Mouse (Mus musculus): ENCODE data around the gene St8sia1. TPM values are rescaled to one million over a fixed set of nuclear protein-coding genes. Genes with fewer than 3 reads are reported as not detected.

Gene St8sia1
- total RNA-seq, 4 experiments from 2014 or later: 37.2 to 46.1 (median 37.9) TPM

DNA sequence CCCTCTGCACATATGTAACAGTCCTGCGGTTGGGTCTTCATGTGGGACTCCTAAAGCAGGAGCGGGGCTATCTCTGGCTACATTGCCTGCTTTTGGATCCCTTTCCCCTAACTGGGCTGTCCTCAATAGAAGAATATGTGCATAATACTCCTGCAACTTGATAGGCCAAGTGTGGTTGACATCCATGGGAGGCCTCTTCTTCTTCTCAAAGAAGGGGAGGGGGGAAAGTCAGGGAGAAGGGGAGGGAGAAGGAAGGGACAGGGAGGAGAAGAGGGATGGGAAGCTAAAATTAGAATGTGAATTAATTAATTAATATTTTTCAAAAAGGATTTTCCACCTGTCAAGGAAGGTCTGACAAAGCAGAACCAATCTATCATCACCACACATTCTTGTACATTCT lies 97.2 kb downstream of the St8sia1 start:
- DNase-seq (ENCODE audit: low spot score in 2 of 2): no peak

DNA sequence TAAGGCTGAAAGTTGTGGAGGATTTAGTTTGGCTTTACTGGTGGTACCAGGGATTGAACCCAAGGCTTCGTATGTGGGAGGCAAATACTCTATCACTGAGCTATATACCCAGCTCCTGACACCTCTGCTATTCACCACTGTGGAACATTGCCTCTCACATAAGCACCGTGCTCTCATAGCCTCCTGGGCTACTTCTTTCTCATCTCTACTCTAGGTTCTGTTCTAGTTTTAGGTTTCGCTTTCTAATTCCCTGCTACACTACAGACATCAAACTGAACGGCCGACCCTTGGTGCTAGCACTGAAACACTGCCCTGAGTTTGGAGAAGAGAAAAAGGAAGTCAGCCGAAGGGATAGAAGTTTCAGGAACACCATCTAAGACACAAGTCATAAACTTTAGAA lies 99.1 kb downstream of the St8sia1 start:
- DNase-seq (ENCODE audit: low spot score in 2 of 2): no peak

DNA sequence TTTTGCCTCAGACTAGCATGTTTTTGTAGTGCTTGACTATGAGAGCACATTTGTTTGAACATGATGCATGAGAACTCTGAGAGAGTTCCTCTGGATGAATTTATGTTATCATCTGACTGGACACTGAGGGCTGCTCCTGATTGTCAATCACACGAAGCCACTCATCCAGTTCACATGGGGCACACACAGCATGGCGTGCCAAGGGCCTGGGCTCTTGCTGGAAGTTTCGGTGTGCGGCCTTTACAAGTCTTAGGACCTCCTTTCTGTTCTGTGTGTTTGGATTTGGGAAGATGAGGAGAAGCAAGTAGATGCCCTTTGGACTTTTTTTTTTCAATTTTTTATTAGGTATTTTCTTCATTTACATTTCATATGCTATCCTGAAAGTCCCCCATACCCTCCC lies 100.4 kb downstream of the St8sia1 start:
- no peak for DNase-seq (ENCODE audit: low spot score in 2 of 2)

DNA sequence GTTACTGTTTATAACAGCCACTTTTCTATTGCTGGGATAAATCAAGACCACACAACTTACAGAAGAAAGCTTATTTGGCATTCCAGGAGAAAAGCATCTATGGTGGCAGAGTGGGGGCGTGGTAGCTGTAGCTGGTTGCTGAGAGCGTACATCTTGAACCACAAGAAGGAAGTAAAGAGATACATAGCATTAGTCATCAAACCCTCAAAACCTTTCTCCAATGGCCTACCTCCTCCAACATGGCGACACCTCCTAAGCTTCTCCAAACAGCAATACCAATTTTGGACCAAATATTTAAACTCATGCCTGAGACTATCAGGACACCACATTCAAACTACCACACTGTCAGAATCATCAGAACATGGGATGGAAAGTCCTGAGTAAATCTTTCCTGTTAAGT lies 102.0 kb downstream of the St8sia1 start:
- DNase-seq (ENCODE audit: low spot score in 2 of 2): no peak

DNA sequence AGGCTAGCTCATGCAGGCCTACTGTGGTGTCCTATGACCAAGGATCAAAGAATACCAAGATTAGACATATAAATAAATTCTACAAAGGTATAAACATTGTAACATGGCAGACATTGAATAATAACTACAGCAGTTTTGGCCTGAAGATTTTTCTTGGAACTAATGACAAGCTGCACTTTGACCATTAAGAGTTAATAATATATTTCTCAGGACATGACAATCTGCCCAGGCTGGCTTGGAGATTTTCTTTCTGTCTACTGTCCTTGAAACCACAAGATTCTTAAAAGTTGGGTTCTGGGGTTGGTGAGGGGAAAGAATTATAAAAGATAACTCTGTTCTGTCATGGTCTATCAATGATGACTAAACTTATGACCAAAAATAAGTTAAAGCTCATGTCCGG lies 103.9 kb downstream of the St8sia1 start:
- no peak for DNase-seq (ENCODE audit: low spot score in 2 of 2)

DNA sequence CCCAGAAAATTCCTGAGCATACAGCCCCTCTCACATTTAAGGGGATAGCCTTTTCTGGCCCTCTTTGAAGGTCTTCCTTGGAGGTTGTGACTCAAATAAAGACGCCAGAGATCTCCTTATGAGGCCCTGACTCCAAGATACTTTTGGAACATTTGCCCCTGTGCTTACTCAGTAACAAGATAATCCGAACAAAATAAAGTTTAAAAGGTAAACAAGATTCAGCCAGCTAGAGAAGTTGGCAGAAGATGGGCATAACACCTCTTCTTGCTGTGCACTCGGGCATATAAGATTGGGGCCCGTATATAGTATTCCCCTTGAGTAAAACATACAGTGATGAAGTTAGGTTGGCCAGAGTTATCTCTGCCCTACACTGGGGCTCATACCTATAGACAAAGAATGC lies 104.3 kb downstream of the St8sia1 start:
- no peak for DNase-seq (ENCODE audit: low spot score in 2 of 2)

DNA sequence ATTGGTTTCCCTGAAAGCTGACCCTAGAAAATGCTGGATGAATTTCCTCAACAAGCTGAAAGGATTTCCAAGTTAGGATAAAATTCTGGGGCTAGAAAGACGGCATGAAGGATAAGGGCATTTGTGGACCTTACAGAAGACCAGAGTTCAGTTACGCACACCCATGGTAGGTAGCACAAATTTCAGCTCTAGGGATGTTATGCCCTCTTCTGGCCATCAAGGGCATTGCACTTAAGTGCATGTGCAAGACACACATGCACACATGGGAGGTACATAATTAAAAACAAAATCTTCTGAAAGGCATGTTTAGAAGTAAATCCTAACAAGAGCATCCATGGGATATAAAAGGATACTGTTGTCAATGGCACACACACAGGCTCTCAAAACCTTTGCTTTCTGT lies 105.3 kb downstream of the St8sia1 start:
- no peak for DNase-seq (ENCODE audit: low spot score in 2 of 2)

DNA sequence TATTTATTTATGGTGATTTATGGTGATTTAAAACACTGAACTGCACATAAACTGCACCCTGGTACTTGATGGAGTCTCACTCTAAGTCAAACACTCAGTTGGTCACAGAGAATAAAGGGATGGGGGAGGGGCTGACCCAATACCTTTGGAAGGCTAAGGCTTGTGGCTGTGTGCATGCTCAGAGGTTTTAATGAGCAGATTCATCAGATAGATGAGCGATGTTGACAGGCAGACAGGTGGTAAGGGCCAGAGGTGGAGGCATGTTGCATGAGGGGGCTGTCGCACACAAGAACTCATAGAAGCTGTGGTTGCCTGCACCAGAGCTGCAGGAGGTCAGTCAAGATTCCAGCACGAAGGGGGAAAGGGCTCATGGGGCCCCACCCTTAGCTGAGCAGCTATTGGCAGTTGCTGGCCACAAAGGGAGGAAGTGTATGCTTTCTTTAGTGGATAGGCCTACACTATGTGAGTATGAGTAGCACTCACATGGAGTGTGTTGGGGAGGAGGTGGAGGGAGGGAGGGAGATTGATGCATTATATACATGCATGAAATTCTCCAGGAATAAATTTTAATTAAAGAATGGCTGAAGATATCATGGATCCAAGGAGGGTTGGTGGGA lies 107.9 kb downstream of the St8sia1 start:
- DNase-seq (ENCODE audit: low spot score in 2 of 2): no peak

DNA sequence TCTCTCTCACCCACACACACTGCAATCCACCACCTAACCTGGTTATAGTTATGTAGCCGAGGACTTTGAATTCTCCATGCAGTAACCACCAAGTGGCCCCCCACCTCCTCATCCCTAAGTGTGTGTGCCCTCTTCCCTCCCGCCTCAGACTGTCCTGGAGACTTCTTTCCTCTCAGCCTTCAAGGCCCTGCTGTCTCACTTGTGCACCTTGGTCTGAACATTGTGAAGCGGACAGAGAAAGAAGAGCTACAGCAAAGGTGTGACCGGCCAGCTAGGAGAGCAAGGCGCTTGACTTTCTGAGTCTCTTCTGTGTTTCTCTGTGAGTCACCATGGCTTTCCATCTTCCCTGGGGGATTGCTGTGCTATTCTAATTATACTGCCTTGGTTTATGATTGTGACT lies 108.5 kb downstream of the St8sia1 start:
- no peak for DNase-seq (ENCODE audit: low spot score in 2 of 2)

DNA sequence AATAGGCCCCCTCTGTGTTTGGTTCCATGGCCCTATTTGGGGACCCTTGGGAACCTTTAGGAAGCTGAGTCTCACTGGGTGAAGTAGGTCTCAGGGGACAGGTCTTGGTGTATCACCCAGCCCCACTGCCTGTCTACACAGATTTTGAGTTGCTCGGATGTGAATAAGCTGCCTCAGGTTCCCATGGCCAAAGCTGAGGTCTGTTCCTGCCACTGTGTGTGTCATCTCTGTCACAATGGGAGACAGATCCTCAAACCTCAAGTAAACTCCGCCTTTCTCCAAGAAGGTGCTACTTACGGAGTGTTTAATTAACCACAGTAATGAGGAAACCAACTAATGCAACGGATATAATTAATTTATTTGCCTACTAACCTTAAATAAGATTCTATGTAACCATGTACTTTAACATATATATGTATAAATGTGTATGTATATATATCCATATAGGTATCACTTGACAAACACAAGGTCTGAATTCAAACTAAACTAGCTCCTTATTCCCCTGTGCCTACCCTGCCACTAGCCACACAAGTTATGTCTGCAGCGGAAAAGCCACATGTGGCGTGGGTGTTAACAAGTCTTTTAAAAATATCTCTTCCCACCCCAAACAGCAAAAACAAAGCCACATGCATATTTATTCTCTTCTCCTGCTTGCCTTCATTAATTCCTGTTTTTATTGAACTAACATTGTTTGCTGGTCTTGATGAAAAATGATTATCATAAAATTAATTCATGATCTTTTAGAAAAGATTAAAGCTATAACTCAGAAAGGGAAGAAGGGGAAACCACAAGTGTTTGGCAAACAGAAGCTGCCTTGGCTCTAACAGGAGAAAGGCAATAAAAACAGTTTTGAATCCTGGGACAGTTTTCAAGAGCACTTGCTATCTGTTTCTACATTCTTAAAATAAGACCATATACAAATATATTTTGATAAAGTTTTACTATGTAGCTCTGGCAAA lies 111.6 kb downstream of the St8sia1 start:
- no peak for DNase-seq (ENCODE audit: low spot score in 2 of 2)

DNA sequence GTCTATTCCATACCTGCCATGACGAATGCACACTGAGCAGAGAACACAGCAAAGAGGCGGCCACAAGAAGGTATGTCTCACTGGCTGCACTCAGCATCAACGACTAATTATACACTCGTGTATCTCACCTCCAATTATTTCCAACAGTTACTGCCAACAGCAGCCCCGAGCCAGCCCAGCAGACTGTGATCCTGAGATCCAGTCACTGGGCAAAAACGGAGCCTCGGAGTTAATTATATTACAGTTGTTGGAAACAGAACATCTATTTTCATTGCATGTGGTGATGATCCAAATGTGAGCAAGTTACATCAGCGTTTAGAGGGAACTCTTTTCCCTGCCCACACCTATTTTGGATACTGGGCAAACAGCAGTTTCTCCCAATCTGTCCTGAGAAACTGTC lies 113.8 kb downstream of the St8sia1 start:
- no peak for DNase-seq (ENCODE audit: low spot score in 2 of 2)

DNA sequence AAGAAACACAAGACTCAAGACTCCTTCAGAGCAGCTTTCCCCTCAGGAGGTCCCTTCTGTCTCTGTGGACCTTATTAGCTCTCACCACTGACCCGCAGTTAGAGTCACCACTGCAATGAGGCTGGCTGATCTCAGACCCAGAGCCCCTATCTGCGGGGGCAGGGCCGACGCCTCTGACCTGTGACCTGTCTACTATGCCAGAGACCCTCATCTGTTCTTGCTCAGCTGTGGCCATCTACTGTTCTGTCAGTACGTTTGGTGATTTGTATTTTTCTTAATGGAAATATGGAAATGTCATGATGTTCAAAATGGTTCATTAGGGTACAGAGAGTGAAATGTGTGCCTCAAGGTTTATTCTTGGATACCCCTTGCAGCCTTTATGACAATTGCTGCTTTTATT lies 114.9 kb downstream of the St8sia1 start:
- no peak for DNase-seq (ENCODE audit: low spot score in 2 of 2)

DNA sequence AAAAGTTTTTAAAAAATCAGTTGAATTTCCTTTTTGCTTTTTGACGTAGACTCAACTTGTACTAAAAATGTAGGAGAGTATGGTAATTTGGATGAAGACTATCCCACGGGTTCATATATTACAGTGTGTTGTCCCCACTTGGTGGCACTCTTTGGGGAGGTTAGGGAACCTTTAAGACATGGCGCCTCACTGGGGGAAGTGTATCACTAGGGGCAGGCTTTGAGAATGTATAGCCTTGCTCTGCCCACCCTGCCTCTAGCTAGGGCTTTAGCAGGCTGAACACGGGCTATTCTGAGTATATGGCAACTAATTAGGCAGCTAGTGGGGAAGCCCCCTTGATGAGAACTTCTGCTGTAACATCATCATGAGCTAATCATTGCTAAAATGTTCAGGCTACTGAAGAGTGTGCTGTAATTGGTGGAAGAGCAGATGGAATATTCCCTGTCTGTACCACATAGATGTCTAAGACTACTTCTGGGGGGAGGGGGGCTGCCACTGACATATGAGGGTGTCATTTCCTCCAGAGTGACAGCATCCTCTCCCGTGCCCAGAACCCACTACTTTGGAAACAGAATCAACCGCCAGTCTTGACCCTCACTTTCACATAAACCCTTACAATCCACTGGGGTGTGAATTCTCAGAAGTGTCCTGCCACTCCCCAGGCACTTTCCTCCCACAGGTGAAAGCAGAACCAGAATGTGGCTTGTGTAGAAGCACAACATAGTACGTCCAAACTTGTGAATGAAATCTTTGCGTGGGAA lies 116.2 kb downstream of the St8sia1 start:
- DNase-seq (ENCODE audit: low spot score in 2 of 2): no peak

DNA sequence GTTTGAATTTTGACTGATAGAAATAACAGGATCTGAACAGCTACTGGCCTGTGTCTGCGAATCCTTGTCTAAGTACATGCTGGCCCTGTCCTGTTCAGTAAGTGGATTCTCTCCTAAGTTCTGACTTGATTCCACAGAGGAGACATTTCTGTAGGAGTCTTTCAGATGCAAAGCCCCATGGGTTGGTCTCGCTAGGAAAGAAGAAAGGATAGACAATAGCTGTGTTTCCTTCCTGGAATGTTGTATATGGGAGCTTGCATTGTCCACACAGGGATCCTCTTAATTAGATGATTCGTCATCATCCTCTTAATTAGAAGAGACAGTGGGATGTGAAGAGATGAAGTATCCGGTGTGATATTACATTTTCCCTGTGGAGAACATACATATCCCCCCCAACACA lies 117.4 kb downstream of the St8sia1 start:
- no peak for DNase-seq (ENCODE audit: low spot score in 2 of 2)

DNA sequence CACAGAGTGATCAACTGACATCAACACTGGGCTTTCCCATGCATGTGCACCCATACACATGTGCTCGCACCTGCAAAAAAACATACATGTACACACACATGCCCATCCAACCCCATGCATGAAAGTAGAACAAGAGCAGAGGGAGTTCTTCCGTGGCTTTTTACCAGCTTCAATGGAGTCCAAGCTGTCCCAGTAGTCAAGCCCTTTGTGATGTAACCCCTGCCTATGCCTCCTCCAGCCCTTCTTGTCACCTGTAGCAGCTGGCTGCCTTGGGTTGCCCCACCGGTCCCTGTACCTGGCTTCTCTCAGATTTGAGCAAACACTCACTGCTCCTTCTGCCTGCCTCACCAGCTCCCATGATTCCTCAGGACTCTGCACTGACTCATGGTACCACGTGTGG lies 119.2 kb downstream of the St8sia1 start:
- no peak for DNase-seq (ENCODE audit: low spot score in 2 of 2)

DNA sequence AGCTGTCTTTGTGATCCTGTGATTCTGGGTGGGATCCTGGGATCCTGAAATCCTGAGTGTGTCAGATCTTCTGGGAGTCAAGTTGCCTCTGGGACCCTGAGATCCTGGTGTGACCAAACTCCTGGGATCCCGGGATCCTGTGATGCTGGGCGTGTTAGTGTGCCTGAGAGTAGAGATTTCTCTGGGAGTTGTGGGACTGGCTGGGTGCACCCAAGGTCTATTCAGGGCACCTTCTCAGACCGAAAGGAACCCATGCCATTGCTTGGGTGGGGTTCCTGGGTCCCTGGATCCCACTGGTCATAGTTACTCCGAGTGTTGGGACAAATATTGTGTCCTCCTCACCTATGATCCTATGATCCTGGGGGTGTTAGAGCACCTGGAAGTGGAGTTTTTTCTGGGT lies 120.2 kb downstream of the St8sia1 start:
- DNase-seq (ENCODE audit: low spot score in 2 of 2): no peak

DNA sequence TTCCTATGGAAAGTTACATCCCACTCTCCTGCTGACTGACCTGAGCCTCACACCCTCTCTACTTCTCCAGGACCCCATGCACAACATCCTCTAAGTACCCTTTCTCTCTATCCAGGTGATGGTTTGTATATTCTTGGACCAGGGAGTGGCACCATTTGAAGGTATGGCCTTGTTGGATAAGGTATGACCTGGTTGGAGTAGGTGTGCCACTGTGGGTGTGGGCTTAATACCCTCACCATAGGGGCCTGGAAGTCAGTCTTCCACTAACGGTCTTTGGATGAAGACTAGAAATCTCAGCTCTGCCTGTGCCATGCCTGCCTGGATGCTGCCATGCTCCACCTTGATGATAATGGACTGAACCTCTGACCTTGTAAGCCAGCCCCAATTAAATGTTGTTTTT lies 125.8 kb downstream of the St8sia1 start:
- DNase-seq (ENCODE audit: low spot score in 2 of 2): no peak

DNA sequence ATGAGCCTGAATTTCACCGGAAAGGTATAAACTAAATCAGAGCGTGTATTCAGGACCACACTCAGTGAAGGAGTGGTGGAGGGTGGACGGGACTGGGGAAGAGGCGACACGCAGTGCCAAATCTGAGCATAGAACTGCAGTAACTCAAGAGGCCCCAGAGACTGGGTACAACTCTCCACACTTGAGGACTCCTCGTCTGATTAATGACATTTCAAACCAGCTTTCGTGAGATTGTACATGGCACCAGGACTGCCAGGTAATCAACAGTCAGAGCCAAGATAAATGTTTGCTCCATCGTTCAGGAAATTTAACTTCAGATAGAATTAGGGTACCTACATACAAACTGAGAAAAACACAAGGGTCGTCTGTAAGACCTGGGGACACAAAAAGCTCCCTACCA lies 126.9 kb downstream of the St8sia1 start:
- DNase-seq (ENCODE audit: low spot score in 2 of 2): no peak

DNA sequence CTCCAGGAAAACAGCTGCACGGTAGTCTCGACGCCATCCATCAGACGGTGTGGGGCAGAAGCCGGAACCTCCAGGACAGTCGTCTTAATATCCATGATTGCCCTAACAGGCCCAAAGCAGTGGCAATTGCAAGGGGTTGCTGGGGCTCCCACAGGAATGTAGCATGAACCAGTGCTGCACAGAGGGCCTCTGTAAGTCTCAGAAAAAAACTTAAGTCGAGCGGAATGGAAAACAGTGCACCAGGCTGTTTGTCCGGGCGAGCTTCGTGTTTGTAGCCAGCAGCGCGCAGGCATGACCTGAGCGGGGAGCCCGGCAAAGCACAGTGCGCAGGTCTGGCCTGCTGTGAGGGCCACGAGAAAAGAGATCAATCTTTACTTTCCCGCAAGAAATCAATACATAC lies 128.5 kb downstream of the St8sia1 start:
- no peak for DNase-seq (ENCODE audit: low spot score in 2 of 2)

DNA sequence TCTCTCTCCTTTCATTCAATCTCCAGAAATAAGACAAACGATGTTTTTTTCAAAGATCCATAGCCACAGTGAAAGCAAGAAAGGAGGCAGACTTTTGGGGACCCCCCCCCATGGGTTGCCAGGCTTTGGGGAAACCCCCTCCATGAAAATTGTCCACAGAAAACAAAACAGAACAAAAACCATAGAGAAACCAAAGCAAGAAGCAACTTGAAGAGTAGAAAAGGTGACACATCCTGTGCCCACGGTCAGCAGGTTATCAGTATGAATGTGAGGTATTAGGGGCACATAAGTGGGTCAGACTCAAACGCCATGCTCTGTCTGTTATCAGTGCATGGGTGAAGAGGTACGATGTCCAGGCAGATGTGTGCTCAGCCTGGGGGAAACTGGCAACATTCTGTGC lies 129.3 kb downstream of the St8sia1 start:
- no peak for DNase-seq (ENCODE audit: low spot score in 2 of 2)

DNA sequence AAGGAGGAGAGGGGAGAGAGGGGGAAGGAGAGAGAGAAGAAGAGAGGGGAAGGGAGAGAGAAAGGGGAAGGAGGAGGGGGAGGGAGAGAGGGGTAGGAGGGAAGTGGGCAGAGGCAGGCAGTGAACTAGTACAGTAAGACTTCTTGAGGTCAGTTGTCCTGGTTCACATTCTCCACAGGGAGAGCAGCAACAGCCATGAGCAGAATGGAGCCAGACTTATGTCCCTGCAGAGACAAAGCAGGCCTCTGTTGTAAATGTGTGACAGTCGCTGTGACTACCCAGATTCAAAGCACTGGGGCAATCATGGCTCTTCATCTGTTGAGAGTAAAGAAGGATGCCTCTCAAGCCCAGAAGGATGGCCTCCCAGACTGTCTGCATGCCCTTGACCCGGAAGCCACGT lies 132.5 kb downstream of the St8sia1 start:
- DNase-seq (ENCODE audit: low spot score in 2 of 2): no peak

DNA sequence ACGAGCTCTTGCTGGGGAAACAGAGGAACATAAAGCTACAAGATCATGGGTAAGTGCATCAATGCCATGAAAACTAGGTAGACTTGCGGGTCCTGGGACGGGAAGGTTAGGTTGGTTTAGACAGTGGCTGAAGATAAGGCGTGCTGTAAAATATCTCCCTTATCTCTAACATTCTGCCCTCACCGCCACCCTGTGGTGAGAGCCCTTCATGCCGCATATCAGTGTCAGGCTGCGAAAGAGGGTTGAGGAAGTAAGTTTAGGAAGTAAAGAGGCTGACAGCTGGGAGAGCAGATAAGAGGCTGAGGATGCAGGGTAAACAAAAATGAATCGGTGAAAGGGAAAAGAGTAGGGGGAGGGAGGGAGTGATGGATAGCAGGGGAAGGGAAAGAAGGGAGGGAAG lies 133.0 kb downstream of the St8sia1 start:
- DNase-seq (ENCODE audit: low spot score in 2 of 2): no peak

Measured in layer of hippocampus, adult 8-10 months (tissue).